Mouse (Mus musculus) CH12.LX (cell line): Measurements from ENCODE around the gene Il15.
A peak's percentile ranks its signal among the peaks of the same experiment; 100 is the strongest.

ENCODE experiments used
- CHD1 ChIP-seq: IDR thresholded peaks from 2 replicates; pipeline ENCODE4 v1.6.1; 2012; ENCODE audit warnings: low read depth, low read length, improper control_type of control experiment, inconsistent platforms
- CTCF ChIP-seq, 2 experiments: IDR thresholded peaks in 1 of 2; conservative IDR thresholded peaks in 1 of 2; 2 replicates each; pipeline ENCODE4 v1.5.1; 2011 to 2012; ENCODE audit warnings: low read depth in 2 of 2, low read length in 2 of 2, improper control_type of control experiment in 1 of 2, inconsistent platforms in 1 of 2, mild to moderate bottlenecking in 1 of 2, moderate library complexity in 1 of 2
- EP300 ChIP-seq: IDR thresholded peaks from 2 replicates; pipeline ENCODE4 v1.6.1; 2011; ENCODE audit warnings: low read length, improper control_type of control experiment
- KAT2A ChIP-seq: IDR thresholded peaks from 2 replicates; pipeline ENCODE4 v1.6.1; 2012; ENCODE audit warnings: low read length, improper control_type of control experiment, inconsistent platforms; ENCODE audit not compliant: insufficient replicate concordance
- MAFK ChIP-seq: IDR thresholded peaks from 2 replicates; pipeline ENCODE4 v1.6.1; 2011; ENCODE audit warnings: low read length, improper control_type of control experiment; ENCODE audit not compliant: insufficient replicate concordance
- MEF2A ChIP-seq: IDR thresholded peaks from 2 replicates; pipeline ENCODE4 v1.6.1; 2014; ENCODE audit warnings: low read depth, mild to moderate bottlenecking, inconsistent platforms, low read length, improper control_type of control experiment, borderline replicate concordance
- NRF1 ChIP-seq: IDR thresholded peaks from 2 replicates; pipeline ENCODE4 v1.6.1; 2014; ENCODE audit warnings: low read depth, mild to moderate bottlenecking, inconsistent platforms, low read length, improper control_type of control experiment, moderate library complexity
- POLR2A ChIP-seq: IDR thresholded peaks from 2 replicates; pipeline ENCODE4 v1.6.1; 2011; ENCODE audit warnings: low read depth, mild to moderate bottlenecking, improper control_type of control experiment, low read length
- POLR2AphosphoS2 ChIP-seq: IDR thresholded peaks from 2 replicates; pipeline ENCODE4 v1.6.1; 2011; ENCODE audit warnings: low read depth, low read length, improper control_type of control experiment
- RAD21 ChIP-seq: IDR thresholded peaks from 2 replicates; pipeline ENCODE4 v1.6.1; 2011; ENCODE audit warnings: low read depth, mild to moderate bottlenecking, low read length, improper control_type of control experiment, moderate library complexity
- SMC3 ChIP-seq: IDR thresholded peaks from 2 replicates; pipeline ENCODE4 v1.6.1; 2011; ENCODE audit warnings: low read depth, low read length, improper control_type of control experiment
- TCF12 ChIP-seq: IDR thresholded peaks from 2 replicates; pipeline ENCODE4 v1.6.1; 2014; ENCODE audit warnings: low read depth, mild to moderate bottlenecking, inconsistent platforms, low read length, improper control_type of control experiment
- USF2 ChIP-seq: conservative IDR thresholded peaks from 2 replicates; pipeline ENCODE4 v1.6.1; 2011; ENCODE audit warnings: low read depth, low read length, improper control_type of control experiment
- ZNF384 ChIP-seq: IDR thresholded peaks from 2 replicates; pipeline ENCODE4 v1.6.1; 2012; ENCODE audit warnings: low read depth, low read length, improper control_type of control experiment, inconsistent platforms

- no peak for TF ChIP-seq ZNF384
- no peak for TF ChIP-seq POLR2AphosphoS2
- no peak for TF ChIP-seq NRF1
- TF ChIP-seq USF2, result no peak
- no peak for TF ChIP-seq MAFK
- no peak for TF ChIP-seq CTCF (conservative IDR thresholded peaks at IDR 0.05 in 1 of 2, IDR thresholded peaks at IDR 0.05 in 1 of 2; ENCODE audit: low read depth in 2 of 2, low read length in 2 of 2)
- no peak for TF ChIP-seq RAD21
- TF ChIP-seq SMC3, result no peak
- no peak for TF ChIP-seq POLR2A
- TF ChIP-seq MEF2A, result no peak
- no peak for TF ChIP-seq KAT2A
- TF ChIP-seq CHD1, result no peak
- TF ChIP-seq EP300, result peak; percentile 75; the same call in 1 of the 2 replicates
- TF ChIP-seq TCF12, result 0 out of 2 replicates have a peak, but pooled peaks have one; percentile 22
These were observed 28.6 kb downstream of the Il15 start for GRCm38 (mm10) chr8:82374470-82374869.
